In the genomic region with DNA sequence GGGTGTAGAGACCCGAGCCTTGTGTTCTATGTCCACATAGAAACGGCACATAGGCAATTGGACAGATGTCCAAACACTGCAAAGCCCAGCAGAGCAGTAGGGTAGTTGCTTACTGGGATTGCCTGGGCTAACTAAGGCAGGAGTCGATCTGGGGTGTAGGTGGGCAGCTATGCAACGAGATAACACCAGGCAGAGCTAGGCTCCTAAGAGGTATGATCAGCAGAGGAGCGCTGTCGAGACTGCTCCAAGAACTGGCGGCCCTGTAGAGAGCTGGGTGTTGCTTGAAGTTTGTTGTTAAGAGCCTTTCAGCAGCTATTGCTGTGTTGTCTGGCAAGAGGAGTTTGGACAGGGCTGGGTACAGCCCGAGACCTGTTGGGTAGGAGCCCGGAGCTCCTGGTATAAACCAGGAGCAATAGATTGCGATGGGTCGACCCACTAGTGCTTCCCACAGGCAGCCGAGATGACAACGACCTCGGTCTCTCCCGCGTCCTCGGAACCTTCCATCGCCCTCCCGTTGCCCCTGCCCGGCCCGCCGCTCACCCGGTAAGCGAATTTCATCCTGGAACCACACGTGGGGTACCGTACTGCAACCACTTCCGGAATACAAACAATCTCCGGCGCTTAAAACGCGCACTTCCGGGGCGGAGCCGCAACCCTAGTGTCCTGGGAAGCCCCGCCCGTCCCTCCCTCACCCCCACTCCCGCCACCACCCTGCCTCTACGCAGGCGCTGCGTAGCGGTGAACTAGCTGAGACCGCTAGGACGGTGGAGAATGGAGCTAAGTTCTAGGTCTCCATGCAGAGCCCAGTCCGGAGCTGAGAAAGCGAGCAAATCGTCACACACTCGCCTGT, we compare ENCODE assay signal across 8 mouse cellular contexts. TPM values are rescaled to one million over a fixed set of nuclear protein-coding genes. Genes with fewer than 3 reads are reported as not detected.
DNase-seq lines count a peak whose midpoint lies in the region; ATAC-seq and TF ChIP-seq lines count a peak whose summit lies in the region.

A gene (minus strand): TSS at position 619 of the 850 bp plus-strand sequence.

- ATAC-seq in hindbrain, postnatal 0 days = peak; percentile 96
- peak; percentile 95 for ATAC-seq in megakaryocyte, adult 5-6 weeks (ENCODE audit: poor library complexity, severe bottlenecking)

- H3K36me3 ChIP-seq in hindbrain, postnatal 0 days (ENCODE audit: insufficient read depth, low read length) = peaks cover 41% of the 10 kb centered on the region

- H3K4me1 ChIP-seq in hindbrain, postnatal 0 days (ENCODE audit: insufficient read depth, low read length) = peaks cover 9% of the 10 kb centered on the region

- peak within 1 kb of the TSS; percentile 65 for H3K27ac ChIP-seq in hindbrain, postnatal 0 days
- H3K27ac ChIP-seq in left cerebral cortex, adult 2 months = peak within 1 kb of the TSS; percentile 91

- 2% methylated on average over 47 of the region's 47 CpGs for WGBS in hindbrain, postnatal 0 days

- no peaks in the 10 kb centered on the region for H3K27me3 ChIP-seq in hindbrain, postnatal 0 days (ENCODE audit: insufficient read depth, low read length)

- H3K9ac ChIP-seq in hindbrain, postnatal 0 days (replicated peaks; ENCODE audit: low read length) = peak within 1 kb of the TSS; percentile 62

- intact Hi-C loops in left cerebral cortex, adult 2 months (cut with DNase I) = loop anchor here (2.0 to 5.0 kb wide), 2 partner anchors 60 to 228 kb away; a partner anchor contains a TSS

- H3K4me2 ChIP-seq in hindbrain, postnatal 0 days (ENCODE audit: low read depth, low read length) = peak within 1 kb of the TSS; percentile 99

- H3K9me3 ChIP-seq in hindbrain, postnatal 0 days (ENCODE audit: low read length) = no peaks in the 10 kb centered on the region

- peak; percentile 40 for TF ChIP-seq CTCF in hindbrain, postnatal 0 days (IDR thresholded peaks at IDR 0.05; ENCODE audit: low read depth)
- TF ChIP-seq CTCF in left cerebral cortex, adult 2 months (IDR thresholded peaks at IDR 0.05) = no peak; the same call in 1 of the 2 replicates

- peak within 1 kb of the TSS; percentile 68 for H3K4me3 ChIP-seq in hindbrain, postnatal 0 days (ENCODE audit: low read length)
- peak within 1 kb of the TSS; percentile 88 for H3K4me3 ChIP-seq in left cerebral cortex, adult 2 months

- peak; percentile 86 for DNase-seq in WW6 (ENCODE audit: low read depth, low spot score)
- peak; percentile 77 to 83 for DNase-seq in cerebellum, postnatal 4 days (ENCODE audit: low spot score in 2 of 2)
- DNase-seq in gastrocnemius, adult 18-20 months (ENCODE audit: low spot score) = peak; percentile 89
- DNase-seq in hindbrain, postnatal 0 days (ENCODE audit: low spot score) = peak; percentile 97
- DNase-seq in left cerebral cortex, adult 2 months (ENCODE audit: extremely low spot score in 1 of 2, low spot score in 2 of 2) = peak; percentile 87 to 88
- DNase-seq in right cerebral cortex, adult 2 months (ENCODE audit: low spot score in 2 of 2) = peak; percentile 87 to 95
- DNase-seq in urinary bladder, postnatal 14 days (ENCODE audit: low spot score) = peak; percentile 89

RNA-seq across cellular contexts. Expression of the gene that starts here (rescaled TPM):
- 10 to 100 TPM in 1 of 2 experiments, 1 to 10 TPM in 1; 9.5 to 10.7 TPM for total RNA-seq in gastrocnemius, adult 18-20 months (2021)
- total RNA-seq in hindbrain, postnatal 0 days (2014; rRNA removed) = 18.5 and 22.4 TPM in 2 replicates
- polyA plus RNA-seq in hindbrain, postnatal 0 days (2015; fragmentation: Nextera tagmentation; extraction: Ambion mirVana) = 11.3 and 11.7 TPM in 2 replicates
- total RNA-seq in left cerebral cortex, adult 2 months (2021) = 10 to 100 TPM; 19.6 to 19.7 TPM
- total RNA-seq in megakaryocyte, adult 5-6 weeks (2015) = 2.2 and 3.0 TPM in 2 replicates
- total RNA-seq in megakaryocyte, adult 5-6 weeks (2017) = 7.4 and 8.8 TPM in 2 replicates

Comparison
In these comparisons a context has a peak if more than half of its experiments do, and no peak if none do; other contexts are left out.
1. Peak in every context shown above with its lines: DNase-seq, ATAC-seq, H3K4me3 ChIP-seq and H3K27ac ChIP-seq.